Mouse (Mus musculus): ENCODE data around the gene Lpin3.

The Lpin3 gene

DNA sequence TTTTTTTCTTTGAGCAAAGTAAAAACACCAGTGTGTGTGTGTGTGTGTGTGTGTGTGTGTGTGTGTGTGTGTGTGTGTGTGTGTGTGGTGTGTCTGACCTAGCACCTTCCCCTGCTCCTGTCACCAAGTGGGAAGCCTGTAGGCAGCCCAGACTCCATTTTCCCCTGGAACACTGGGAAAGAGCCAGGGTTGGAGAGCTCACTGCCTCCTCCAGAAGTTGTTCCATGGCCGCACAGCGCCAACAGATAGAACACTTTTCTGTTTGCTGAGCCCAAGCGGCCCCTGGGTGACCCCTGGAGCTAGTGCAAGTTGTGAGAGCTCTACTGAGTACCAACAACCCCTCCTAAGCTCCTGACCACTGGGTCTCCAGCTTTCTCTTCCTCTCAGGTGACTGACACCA is 52.5 kb downstream of the Lpin3 start:
- in situ Hi-C loops (cut with MseI, MboI), result no loop called here

DNA sequence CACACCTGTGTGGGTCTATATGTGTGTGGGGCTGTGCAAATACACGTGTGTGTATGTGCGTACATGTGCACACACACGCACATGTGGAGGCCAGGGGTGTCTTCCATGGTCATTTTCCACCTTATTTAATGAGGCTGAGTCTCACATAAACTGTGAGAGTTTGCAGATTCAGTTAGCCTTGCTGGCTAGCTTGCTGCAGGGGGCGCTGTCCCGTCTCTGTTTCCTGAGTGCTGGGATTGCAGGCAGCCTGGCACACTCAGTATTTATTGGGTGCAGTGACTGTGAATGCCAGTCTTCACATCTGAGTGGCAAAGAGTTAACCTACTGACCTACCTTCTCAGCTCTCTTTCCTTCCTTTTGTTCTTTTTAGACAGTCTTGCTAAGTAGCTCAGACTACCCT is 53.4 kb downstream of the Lpin3 start:
- in situ Hi-C loops (cut with MseI, MboI), result no loop called here

DNA sequence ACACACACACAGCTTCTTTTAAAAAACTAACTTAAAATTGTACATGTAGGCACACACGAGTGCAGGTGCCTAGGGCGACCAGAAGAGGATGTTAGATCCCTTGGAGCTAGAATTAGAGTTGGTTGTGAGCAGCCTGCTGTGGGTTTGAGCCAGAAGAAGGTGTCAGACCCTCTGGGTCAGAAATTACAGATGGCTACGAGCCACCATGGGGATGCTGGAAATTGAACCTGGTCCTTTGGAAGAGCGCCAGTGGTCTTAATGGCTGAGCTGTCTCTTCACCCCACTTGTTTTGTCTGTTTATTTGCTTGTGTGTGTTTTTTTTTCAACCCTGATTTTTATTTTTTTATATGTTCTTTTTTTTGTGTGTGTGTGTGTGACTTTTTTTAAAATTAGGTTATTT is 54.0 kb downstream of the Lpin3 start:
- in situ Hi-C loops (cut with MseI, MboI), result no loop called here

DNA sequence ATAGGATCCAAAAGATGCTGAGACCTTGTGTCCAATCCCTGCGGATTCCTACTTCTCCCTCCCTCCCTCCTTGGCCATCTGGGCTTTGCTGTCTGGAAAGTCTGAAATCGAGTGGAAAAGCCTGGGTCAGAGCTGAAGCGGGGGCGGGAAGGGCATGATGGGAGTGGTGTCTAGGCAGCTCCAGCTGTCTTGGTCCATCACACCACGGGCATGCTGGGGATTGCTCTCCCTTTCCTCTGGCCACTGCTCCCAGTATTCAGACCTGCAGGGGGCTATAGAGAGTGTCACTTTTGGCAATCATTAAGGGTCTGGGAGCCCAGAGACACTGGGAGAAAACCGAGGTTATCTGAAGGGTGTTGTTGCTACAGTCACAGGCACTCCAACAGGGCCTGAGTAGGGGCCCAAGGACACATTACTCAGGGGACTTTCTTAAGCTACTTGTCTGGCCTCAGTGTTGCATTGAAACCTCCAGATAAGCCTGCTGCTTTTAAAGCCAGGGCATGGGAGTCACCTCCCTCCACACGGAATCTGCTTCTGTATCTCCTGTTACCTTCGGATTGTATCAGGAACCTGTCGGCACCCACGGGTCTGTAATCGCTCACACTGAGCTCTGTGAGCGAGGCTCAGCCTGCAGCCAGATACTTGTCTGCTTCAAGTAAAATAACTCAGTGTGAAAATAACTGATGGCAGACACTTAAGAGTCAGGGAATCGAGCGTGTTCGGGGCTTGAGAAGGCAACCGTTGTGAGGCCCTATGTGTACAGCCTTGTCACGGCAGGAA is 60.6 kb downstream of the Lpin3 start:
- in situ Hi-C loops (cut with MseI, MboI), result no loop called here

DNA sequence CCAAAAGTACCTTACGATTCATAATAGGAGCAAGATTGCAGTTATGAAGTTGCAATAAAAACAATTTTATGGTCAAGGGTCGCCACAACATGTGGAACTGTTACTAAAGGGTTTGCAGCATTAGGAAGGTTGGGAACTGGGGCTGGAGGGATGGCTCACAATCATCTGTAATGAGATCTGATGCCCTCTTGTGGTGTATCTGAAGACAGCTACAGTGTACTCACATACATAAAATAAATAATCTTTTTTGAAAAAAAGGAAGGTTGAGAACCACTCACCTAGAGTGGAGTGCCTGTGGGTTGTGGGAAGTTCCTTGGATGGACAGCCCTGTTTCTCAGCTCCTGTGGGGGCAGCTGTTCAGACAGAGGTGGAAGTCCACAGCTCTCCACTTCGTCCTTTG is 62.0 kb downstream of the Lpin3 start:
- in situ Hi-C loops (cut with MseI, MboI), result no loop called here

DNA sequence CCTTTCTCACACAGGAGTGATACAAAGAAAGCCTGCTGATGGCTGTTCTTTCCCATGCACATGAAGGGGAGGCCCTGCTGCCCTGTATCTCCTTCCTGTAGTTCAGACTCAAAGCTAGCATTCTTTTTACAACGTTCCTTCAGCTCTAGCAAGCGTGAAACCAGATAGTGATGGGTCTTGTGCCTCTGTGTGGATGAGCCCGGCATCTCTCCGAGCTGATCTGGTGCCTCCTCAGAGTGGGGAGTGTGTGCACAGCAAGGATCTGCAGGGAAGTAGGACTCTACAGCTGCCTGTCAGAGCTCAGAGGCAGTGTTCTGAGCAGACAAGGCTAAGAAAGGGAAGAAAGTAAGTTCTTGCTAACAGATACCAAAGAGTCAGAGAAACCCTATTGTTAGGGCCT is 71.1 kb downstream of the Lpin3 start:
- in situ Hi-C loops (cut with MseI, MboI), result no loop called here

DNA sequence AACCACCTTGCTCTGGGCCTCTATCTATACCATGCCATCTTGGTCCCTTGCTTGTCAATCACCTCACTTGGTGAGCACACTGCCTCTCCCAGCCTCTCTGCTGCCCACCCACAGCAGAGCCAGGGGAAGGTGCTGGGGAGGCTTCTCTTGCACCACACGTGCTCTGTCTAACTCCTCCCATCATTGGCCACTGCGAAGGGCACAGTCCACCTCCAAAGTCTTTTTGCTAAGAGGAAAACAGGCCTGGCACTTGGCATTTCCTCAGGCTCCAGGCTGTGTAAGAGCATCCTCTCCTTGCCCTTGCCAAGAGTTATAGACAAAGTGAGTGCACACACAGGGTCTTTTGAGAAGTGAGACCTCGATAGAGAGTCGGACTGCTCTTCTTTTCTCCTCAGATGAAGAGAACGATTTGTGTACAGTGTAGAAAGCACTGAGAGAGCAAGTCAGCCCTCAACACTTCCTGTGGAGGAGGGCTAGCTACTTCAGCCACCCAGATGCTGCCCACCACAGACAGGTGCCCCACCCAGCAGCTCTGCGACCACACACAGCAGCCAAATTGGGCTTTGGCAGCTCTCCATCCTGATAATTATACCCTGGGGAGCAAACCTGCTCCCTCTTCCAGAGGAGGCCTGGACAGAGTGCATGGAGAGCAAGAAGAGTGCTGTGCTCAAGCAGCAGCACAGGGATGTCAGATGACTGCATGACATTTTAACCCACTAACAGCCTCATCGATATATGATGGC is 72.8 kb downstream of the Lpin3 start:
- in situ Hi-C loops (cut with MseI, MboI), result no loop called here

DNA sequence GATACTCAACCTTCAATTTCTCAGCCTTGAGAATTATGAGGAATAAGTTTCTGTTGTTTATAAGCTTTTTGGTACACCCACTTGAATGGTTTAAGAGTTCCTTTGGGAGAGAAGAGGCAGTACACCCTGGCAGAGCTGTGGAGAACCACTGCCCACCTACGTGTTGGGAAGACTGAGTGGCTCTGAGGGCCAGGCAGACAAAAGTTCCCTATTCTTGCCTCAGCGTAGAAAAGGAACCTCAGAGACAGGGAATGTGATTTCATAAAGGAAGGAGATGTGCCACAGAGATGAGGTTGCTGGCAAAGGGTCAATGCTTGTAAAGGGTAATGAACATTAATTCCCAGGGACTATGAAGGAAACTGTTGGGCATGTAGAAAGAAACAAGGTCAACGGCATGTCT is 74.1 kb downstream of the Lpin3 start:
- in situ Hi-C loops (cut with MseI, MboI), result no loop called here

DNA sequence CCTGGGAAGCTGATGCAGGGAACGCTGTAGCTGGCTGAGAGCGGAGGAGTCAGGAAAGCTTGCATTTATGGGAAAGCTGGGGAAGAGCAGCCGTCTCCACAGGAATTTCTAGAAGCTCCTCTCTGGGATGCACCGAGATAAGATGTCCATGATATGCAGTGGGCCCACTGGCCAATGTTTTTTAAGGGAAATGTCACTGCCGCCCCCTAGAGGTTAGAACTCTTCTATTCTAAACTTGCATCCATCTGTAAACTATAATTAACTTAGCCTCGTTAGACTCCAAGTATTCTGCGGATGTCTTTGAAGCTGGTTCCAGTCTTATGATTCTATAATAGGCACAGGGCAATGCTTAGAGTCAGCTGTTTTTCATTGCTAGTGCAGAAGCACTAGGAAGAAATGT is 74.9 kb downstream of the Lpin3 start:
- in situ Hi-C loops (cut with MseI, MboI), result no loop called here
